In the genomic region with DNA sequence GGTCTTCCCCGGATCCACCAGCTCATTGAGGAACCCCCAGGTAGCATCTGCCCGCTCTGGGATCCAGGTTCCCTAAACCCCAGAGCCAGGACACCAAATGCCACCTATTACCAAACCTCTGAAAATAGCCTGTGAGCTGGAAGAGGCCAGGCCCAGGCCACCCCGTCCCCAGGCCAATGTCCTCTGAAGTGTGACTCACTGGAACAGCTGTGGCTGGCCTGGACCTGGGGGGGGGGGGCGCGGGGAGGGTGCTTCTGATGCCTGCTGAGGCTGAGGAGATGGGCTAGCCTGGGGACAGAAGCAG, we compare ENCODE assay signal across 12 mouse cellular contexts. TPM values are rescaled to one million over a fixed set of nuclear protein-coding genes. Genes with fewer than 3 reads are reported as not detected.
A peak's percentile ranks its signal among the peaks of the same experiment; 100 is the strongest.
DNase-seq lines count a peak whose midpoint lies in the region; ATAC-seq lines count a peak whose summit lies in the region.
"Had no signal": no experiment of that assay in that cellular context is flagged by ENCODE, and none has a peak within 500 bp of the region (broad histone marks: within the 10 kb centered on the region; RNA-seq: fewer than 3 reads in every experiment).

No protein-coding gene starts in this region.

- H3K9me3 ChIP-seq in kidney, embryonic 15.5 days (replicated peaks), result no peaks in the 10 kb centered on the region
- H3K9me3 ChIP-seq in forebrain, embryonic 12.5 days, result no peaks in the 10 kb centered on the region
- H3K9me3 ChIP-seq: forebrain, embryonic 13.5 days; liver, embryonic 13.5 days; midbrain, embryonic 15.5 days had no signal

- H3K27me3 ChIP-seq in kidney, embryonic 15.5 days, result no peaks in the 10 kb centered on the region
- peaks cover 53% of the 10 kb centered on the region for H3K27me3 ChIP-seq in forebrain, embryonic 12.5 days
- H3K27me3 ChIP-seq: midbrain, embryonic 15.5 days had no signal

- H3K36me3 ChIP-seq in kidney, embryonic 15.5 days, result peaks cover 19% of the 10 kb centered on the region; the same call in 1 of the 2 replicates
- 0 out of 2 replicates have a peak, but pooled peaks cover 6% of the 10 kb centered on the region for H3K36me3 ChIP-seq in forebrain, embryonic 12.5 days (replicated peaks)
- H3K36me3 ChIP-seq: liver, embryonic 13.5 days; midbrain, embryonic 15.5 days had no signal

- H3K4me3 ChIP-seq in kidney, embryonic 15.5 days (replicated peaks), result no peak overlapping the region
- H3K4me3 ChIP-seq in forebrain, embryonic 12.5 days (replicated peaks), result no peak overlapping the region
- H3K4me3 ChIP-seq: forebrain, embryonic 13.5 days; liver, embryonic 13.5 days; midbrain, embryonic 15.5 days had no signal

- peaks cover 76% of the 10 kb centered on the region for H3K4me1 ChIP-seq in kidney, embryonic 15.5 days
- peaks cover 51% of the 10 kb centered on the region for H3K4me1 ChIP-seq in forebrain, embryonic 12.5 days

- H3K27ac ChIP-seq in kidney, embryonic 15.5 days, result no peak overlapping the region
- H3K27ac ChIP-seq in forebrain, embryonic 12.5 days, result no peak overlapping the region
- H3K27ac ChIP-seq: forebrain, embryonic 13.5 days; hindbrain, embryonic 14.5 days; liver, embryonic 13.5 days; midbrain, embryonic 15.5 days had no signal

- DNase-seq in kidney, adult 8-10 months, result peak; percentile 5 to 14
- peak; percentile 1 for DNase-seq in right cerebral cortex, postnatal 4 days
- no peak for DNase-seq in right cerebral cortex, adult 18-20 months
- peak; percentile 40 for DNase-seq in gastrocnemius, postnatal 10 days
- DNase-seq: liver, embryonic 13.5 days had no signal

- WGBS in kidney, embryonic 15.5 days, result 66% methylated on average over 5 of the region's 5 CpGs
- 72% methylated on average over 5 of the region's 5 CpGs for WGBS in forebrain, embryonic 12.5 days

- no peak overlapping the region for H3K9ac ChIP-seq in kidney, embryonic 15.5 days
- H3K9ac ChIP-seq in forebrain, embryonic 12.5 days, result no peak overlapping the region
- H3K9ac ChIP-seq: forebrain, embryonic 13.5 days; hindbrain, embryonic 14.5 days; liver, embryonic 13.5 days; midbrain, embryonic 15.5 days had no signal

- H3K4me2 ChIP-seq in kidney, embryonic 15.5 days, result no peak overlapping the region
- H3K4me2 ChIP-seq in forebrain, embryonic 12.5 days, result no peak overlapping the region
- H3K4me2 ChIP-seq: forebrain, embryonic 13.5 days; hindbrain, embryonic 14.5 days; liver, embryonic 13.5 days; midbrain, embryonic 15.5 days had no signal

- ATAC-seq in kidney, embryonic 15.5 days (replicated peaks; ENCODE audit: low FRiP score), result no peak
- no peak for ATAC-seq in forebrain, embryonic 12.5 days (ENCODE audit: low FRiP score)
- no peak for ATAC-seq in cerebellum, adult (ENCODE audit: insufficient number of reproducible peaks, low FRiP score, low TSS enrichment)
- ATAC-seq: forebrain, embryonic 13.5 days; midbrain, embryonic 15.5 days had no signal

RNA-seq across cellular contexts. Expression of gene Smim24, which starts 28.9 kb away (rescaled TPM):
- 26.0 and 29.4 TPM in 2 replicates for polyA plus RNA-seq in kidney, embryonic 15.5 days (2015; fragmentation: Nextera tagmentation; extraction: Ambion mirVana)
- total RNA-seq in gastrocnemius, postnatal 10 days (2021), result under 1 TPM in 1 of 2 experiments, not detected in 1; 0.65 TPM
- 1.8 and 2.6 TPM in 2 replicates for polyA plus RNA-seq in forebrain, embryonic 12.5 days (2016; fragmentation: Nextera tagmentation; extraction: Ambion mirVana)

RNA-seq across cellular contexts. Expression of gene Gm48552, which starts 32.9 kb away (rescaled TPM):
- 1.6 and 2.1 TPM in 2 replicates for polyA plus RNA-seq in kidney, embryonic 15.5 days (2015; fragmentation: Nextera tagmentation; extraction: Ambion mirVana)
- total RNA-seq in gastrocnemius, postnatal 10 days (2021), result 1 to 10 TPM in 1 of 2 experiments, under 1 TPM in 1; 0.33 to 2.0 TPM
- polyA plus RNA-seq in forebrain, embryonic 12.5 days (2016; fragmentation: Nextera tagmentation; extraction: Ambion mirVana), result 1.4 and 2.1 TPM in 2 replicates
- total RNA-seq: common myeloid progenitor, adult 5-6 weeks had no signal

RNA-seq across cellular contexts. Expression of gene Nfic, which starts 33.7 kb away (rescaled TPM):
- polyA plus RNA-seq in kidney, embryonic 15.5 days (2015; fragmentation: Nextera tagmentation; extraction: Ambion mirVana), result 67.9 and 84.5 TPM in 2 replicates
- total RNA-seq in gastrocnemius, postnatal 10 days (2021), result 100 to 1,000 TPM; 329 to 332 TPM
- 15.3 and 16.3 TPM in 2 replicates for polyA plus RNA-seq in forebrain, embryonic 12.5 days (2016; fragmentation: Nextera tagmentation; extraction: Ambion mirVana)

RNA-seq across cellular contexts. Expression of gene Gm48551, which starts 37.5 kb away (rescaled TPM):
- polyA plus RNA-seq in kidney, embryonic 15.5 days (2015; fragmentation: Nextera tagmentation; extraction: Ambion mirVana), result 2.5 and 4.1 TPM in 2 replicates
- total RNA-seq in gastrocnemius, postnatal 10 days (2021), result under 1 TPM; 0.40 to 0.45 TPM
- 4.2 and 4.6 TPM in 2 replicates for polyA plus RNA-seq in forebrain, embryonic 12.5 days (2016; fragmentation: Nextera tagmentation; extraction: Ambion mirVana)

RNA-seq across cellular contexts. Expression of gene Dohh, which starts 37.5 kb away (rescaled TPM):
- polyA plus RNA-seq in kidney, embryonic 15.5 days (2015; fragmentation: Nextera tagmentation; extraction: Ambion mirVana), result 79.7 and 82.2 TPM in 2 replicates
- total RNA-seq in gastrocnemius, postnatal 10 days (2021), result 10 to 100 TPM; 40.3 to 46.7 TPM
- 68.1 and 68.5 TPM in 2 replicates for polyA plus RNA-seq in forebrain, embryonic 12.5 days (2016; fragmentation: Nextera tagmentation; extraction: Ambion mirVana)
